Mouse (Mus musculus) lung, postnatal 14 days (tissue): Measurements from ENCODE around the gene Cux2.

ENCODE experiments used
- DNase-seq: peaks from one replicate; pipeline ENCODE4 v3.0.0; 2021

Gene Cux2

GRCm38 (mm10) chr5:122050017-122050831 is at the start of gene Cux2:
TSS of gene Cux2 (minus strand) at chr5:122050102.
- peak; percentile 71 for DNase-seq

- no peak for DNase-seq
Observed at GRCm38 (mm10) chr5:122094439-122094838, 44.5 kb upstream of the Cux2 start.

- no peak for DNase-seq
Observed at GRCm38 (mm10) chr5:122093734-122094133, 43.8 kb upstream of the Cux2 start.

- DNase-seq: no peak
Observed at GRCm38 (mm10) chr5:122092794-122093193, 42.9 kb upstream of the Cux2 start.

GRCm38 (mm10) chr5:122091070-122091469 is 41.2 kb upstream of the Cux2 start:
- DNase-seq: peak; percentile 64

GRCm38 (mm10) chr5:122089664-122090063 is 39.8 kb upstream of the Cux2 start:
- DNase-seq: no peak

- DNase-seq: peak; percentile 89
Observed at GRCm38 (mm10) chr5:122088917-122089316, 39.0 kb upstream of the Cux2 start.

- DNase-seq: no peak
Observed at GRCm38 (mm10) chr5:122086121-122086520, 36.2 kb upstream of the Cux2 start.

GRCm38 (mm10) chr5:122085291-122085690 is 35.4 kb upstream of the Cux2 start:
- DNase-seq: no peak

GRCm38 (mm10) chr5:122084470-122084869 is 34.6 kb upstream of the Cux2 start:
- no peak for DNase-seq

- no peak for DNase-seq
Observed at GRCm38 (mm10) chr5:122083282-122083681, 33.4 kb upstream of the Cux2 start.

- no peak for DNase-seq
Observed at GRCm38 (mm10) chr5:122081471-122081870, 31.6 kb upstream of the Cux2 start.

- no peak for DNase-seq
Observed at GRCm38 (mm10) chr5:122080930-122081329, 31.0 kb upstream of the Cux2 start.

- no peak for DNase-seq
Observed at GRCm38 (mm10) chr5:122079796-122080195, 29.9 kb upstream of the Cux2 start.

GRCm38 (mm10) chr5:122077244-122077643 is 27.3 kb upstream of the Cux2 start:
- no peak for DNase-seq

GRCm38 (mm10) chr5:122075736-122076135 is 25.8 kb upstream of the Cux2 start:
- no peak for DNase-seq

- DNase-seq: no peak
Observed at GRCm38 (mm10) chr5:122071997-122072396, 22.1 kb upstream of the Cux2 start.

- DNase-seq: no peak
Observed at GRCm38 (mm10) chr5:122070963-122071800, 21.3 kb upstream of the Cux2 start.

- DNase-seq: no peak
Observed at GRCm38 (mm10) chr5:122068563-122068962, 18.7 kb upstream of the Cux2 start.

GRCm38 (mm10) chr5:122063204-122063933 is 13.5 kb upstream of the Cux2 start:
- no peak for DNase-seq

- DNase-seq: no peak
Observed at GRCm38 (mm10) chr5:122062479-122062878, 12.6 kb upstream of the Cux2 start.

GRCm38 (mm10) chr5:122060767-122061333 is 10.9 kb upstream of the Cux2 start:
- DNase-seq: no peak
